Mouse (Mus musculus): ENCODE data around the gene Snrpa. TPM values are rescaled to one million over a fixed set of nuclear protein-coding genes. Genes with fewer than 3 reads are reported as not detected.

Snrpa gene
- polyA plus RNA-seq, 1 experiment, result 467 TPM

DNA sequence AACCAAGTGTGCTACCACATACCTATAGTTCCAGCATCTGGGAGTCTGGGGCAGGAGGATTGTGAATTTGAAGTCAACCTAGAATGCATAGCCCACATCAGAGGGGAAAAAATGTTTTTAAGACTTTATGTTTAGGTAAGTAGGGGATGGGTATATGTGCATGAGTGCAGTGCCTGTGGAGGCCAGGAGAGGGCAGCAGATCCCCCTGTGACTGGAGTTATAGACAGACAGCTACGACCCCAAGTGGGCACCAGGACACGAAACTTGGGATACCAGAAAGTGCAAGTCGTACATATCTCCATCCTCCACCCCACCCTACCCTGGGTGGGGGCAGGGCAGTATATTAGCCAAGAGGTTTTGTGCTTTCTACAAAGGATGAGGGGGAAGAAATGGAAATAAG, 11.1 kb downstream of the Snrpa start:
- TF ChIP-seq GATA1 (IDR thresholded peaks at IDR 0.05; ENCODE audit: borderline replicate concordance, low read length), result no peak
- no peak for TF ChIP-seq FLI1 (IDR thresholded peaks at IDR 0.05; ENCODE audit: low read length)
- H3K27me3 ChIP-seq (replicated peaks), result no peaks in the 10 kb centered on the region
- no peak overlapping the region for H3K4me3 ChIP-seq (replicated peaks)
- peaks cover 67% of the 10 kb centered on the region for H3K36me3 ChIP-seq (replicated peaks; ENCODE audit: low read length)
- H3K4me1 ChIP-seq, result peaks cover 24% of the 10 kb centered on the region
- no peaks in the 10 kb centered on the region for H3K9me3 ChIP-seq

DNA sequence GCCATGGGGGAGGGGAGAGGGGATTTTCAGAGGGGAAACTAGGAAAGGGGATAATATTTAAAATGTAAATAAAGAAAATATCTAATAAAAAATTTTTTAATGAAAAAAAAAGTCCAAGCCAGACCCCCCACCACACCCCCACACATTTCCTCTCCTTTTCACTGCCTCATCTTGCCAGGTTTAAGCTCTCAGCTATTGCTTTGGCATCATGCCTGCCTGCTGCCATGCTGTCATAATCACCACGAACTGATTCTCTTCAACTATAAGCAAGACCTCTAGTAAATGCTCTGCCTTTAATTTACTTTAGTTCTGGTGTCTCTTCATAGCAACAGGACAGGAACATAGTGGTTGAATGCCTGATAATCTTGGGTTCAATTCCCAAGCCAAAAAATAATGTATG, 13.6 kb downstream of the Snrpa start:
- no peak for TF ChIP-seq FLI1 (IDR thresholded peaks at IDR 0.05; ENCODE audit: low read length)
- no peak for TF ChIP-seq GATA1 (IDR thresholded peaks at IDR 0.05; ENCODE audit: borderline replicate concordance, low read length)
- H3K36me3 ChIP-seq (replicated peaks; ENCODE audit: low read length), result peaks cover 42% of the 10 kb centered on the region
- H3K9me3 ChIP-seq, result no peaks in the 10 kb centered on the region
- H3K27me3 ChIP-seq (replicated peaks), result no peaks in the 10 kb centered on the region
- peaks cover 38% of the 10 kb centered on the region for H3K4me1 ChIP-seq
- no peak overlapping the region for H3K4me3 ChIP-seq (replicated peaks)

DNA sequence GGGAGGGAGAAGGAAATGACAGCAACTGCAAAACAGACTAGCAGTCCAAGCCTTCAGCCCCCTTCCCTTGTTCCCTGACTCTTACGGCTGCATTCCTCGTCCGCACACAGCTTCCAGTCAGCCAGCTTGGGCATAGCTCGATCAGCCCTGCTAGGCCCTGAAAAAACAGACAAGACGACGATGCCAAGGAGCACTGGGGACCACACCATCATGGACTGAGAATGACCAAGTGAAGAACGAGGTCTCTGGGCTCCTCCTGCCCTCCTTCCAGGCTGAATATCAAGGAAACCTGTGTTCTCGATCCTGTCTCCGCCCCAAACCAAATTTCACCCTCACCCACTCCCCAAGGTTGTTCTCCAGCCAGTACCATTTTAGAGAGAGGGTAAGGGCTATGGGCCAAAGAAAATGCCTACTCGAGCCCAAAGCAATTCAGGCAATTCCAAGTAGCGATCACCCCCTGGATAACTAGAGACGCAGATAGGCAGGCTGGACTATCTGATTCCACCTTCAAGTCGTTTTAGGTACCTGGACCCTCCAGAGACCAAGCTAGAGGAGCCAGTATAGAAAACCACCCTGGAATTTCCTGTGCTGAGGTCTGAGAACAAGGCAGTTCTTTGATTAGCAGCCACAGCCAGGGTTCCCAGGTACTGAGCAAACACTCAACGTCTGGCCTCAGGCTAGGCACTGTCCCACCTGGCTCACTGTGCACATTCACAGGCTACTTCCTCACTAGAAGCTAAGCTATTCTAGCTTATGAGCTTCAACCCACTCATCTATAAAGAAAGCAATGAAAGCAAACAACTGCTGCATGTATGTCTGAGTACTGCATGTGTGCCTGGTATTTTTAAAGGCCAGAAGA, 15.0 kb downstream of the Snrpa start, which contains the start of the genes Gm21983 and Mia:
TSS of gene Gm21983 (minus strand) at position 250 of the 859 bp plus-strand sequence.
TSS of gene Mia (minus strand) at position 321 of the 859 bp plus-strand sequence.
- H3K36me3 ChIP-seq (replicated peaks; ENCODE audit: low read length), result peaks cover 28% of the 10 kb centered on the region
- no peaks in the 10 kb centered on the region for H3K27me3 ChIP-seq (replicated peaks)
- no peaks in the 10 kb centered on the region for H3K9me3 ChIP-seq
- no peak within 1 kb of the TSS for H3K4me3 ChIP-seq (replicated peaks)
- TF ChIP-seq GATA1 (IDR thresholded peaks at IDR 0.05; ENCODE audit: borderline replicate concordance, low read length), result no peak
- no peak for TF ChIP-seq FLI1 (IDR thresholded peaks at IDR 0.05; ENCODE audit: low read length)
- H3K4me1 ChIP-seq, result peaks cover 48% of the 10 kb centered on the region

DNA sequence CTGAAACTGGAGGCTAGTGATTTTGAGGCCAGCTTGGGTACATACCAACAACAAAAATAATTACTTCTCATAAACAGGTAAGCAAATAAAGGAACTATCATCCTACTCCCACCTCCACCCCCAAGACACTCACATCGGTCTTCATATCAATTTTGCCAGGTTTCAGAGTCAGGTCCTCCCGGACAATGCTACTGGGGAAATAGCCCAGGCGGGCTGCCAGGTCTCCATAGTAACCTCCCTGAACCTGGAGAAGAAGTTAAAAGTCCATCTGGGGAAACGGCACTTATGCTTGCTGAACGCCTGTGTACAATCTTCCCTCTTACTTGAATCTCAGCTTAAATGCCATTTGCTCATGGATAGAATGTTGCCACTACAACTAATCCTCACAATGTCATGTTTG, 16.0 kb downstream of the Snrpa start:
- Histone ChIP-seq H3K9me3 (no peaks in the 10 kb centered on the region), H3K4me3 (replicated peaks) (no peak overlapping the region), H3K27me3 (replicated peaks) (no peaks in the 10 kb centered on the region), H3K4me1 (peaks cover 51% of the 10 kb centered on the region), H3K36me3 (replicated peaks; ENCODE audit: low read length) (peaks cover 28% of the 10 kb centered on the region)
- no peak for TF ChIP-seq FLI1 (IDR thresholded peaks at IDR 0.05; ENCODE audit: low read length)
- no peak for TF ChIP-seq GATA1 (IDR thresholded peaks at IDR 0.05; ENCODE audit: borderline replicate concordance, low read length)

DNA sequence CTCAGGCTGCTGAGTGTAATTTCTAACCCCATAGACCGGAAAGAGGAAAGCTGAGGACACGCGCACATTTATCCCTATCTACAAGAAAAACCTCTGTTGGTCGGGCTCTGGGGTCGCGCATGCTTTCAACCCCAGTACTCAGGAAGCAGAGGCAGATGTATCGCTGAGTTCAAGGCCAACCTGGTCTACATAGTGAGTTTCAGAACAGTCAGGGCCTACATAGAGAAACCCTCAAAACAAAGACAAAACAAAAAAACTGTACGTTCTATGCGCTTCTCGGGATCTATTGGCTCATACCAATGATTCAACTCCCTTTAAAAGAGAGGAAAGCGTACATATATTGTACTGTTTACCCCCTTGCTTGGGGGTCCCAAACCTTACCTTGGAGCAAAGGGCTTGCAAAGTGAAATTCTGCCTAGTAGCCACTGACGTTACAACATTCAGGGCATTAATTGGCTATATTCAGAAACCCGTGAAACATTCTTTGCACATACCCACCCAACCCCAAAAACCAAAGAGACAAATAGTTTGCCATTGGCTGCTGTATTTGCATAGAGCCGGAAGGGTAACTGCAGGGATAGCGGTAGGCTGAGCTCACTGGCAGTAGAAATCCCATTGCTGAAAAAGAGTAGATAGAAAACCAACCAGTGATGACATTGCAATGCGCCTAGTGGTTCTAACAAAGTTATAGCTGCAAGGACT, 16.7 kb downstream of the Snrpa start:
- TF ChIP-seq FLI1 (IDR thresholded peaks at IDR 0.05; ENCODE audit: low read length) (no peak), GATA1 (IDR thresholded peaks at IDR 0.05; ENCODE audit: borderline replicate concordance, low read length) (no peak)

DNA sequence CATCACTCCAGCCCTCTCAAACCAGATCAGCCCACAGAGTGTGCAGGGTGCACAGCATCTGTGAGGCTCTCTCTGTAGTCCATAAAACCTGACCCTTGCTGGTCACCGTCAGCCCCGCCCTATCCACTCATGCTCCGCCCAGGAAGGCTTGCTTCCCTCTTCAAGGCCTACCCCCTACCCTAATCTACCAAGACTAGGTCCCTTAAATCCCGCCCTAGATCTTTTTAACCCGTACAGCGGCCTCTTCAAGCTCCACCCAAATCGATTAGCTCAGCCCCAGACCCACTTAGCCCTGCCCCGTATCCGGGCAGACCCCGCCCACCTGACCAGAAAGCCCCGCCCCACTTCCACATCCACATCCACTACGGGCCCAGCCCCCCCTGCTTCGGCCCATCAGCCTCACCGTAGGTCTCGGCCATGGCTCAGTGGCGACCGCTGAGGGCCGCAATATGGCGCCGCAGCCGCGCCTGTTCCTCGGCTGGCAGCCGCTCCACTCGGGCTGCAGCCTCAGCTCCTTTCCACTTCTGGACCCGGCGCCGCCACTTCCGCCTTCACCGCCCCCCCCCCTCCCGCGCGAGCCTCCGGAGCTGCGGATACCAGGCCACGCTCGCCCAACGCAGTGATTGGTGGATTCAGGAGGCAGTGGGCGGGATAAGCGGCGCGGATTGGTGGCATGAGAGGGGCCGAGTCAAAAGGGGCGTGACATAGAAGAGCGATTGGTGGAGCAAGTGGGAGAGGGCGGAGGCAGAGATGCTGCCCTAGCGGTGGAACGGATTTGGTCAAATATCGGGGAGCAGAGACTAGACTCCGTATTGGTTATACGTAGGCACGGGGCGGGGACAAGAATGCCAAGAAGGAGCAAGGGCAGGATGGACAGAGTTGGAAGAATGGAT, 17.5 kb downstream of the Snrpa start, which contains the start of gene Rab4b:
TSS of gene Rab4b (minus strand) at position 573 of the 893 bp plus-strand sequence.
- Histone ChIP-seq H3K9me3 (no peaks in the 10 kb centered on the region), H3K4me3 (replicated peaks) (peak within 1 kb of the TSS; percentile 96), H3K36me3 (replicated peaks; ENCODE audit: low read length) (peaks cover 32% of the 10 kb centered on the region), H3K4me1 (peaks cover 64% of the 10 kb centered on the region), H3K27me3 (replicated peaks) (no peaks in the 10 kb centered on the region)
- no peak for TF ChIP-seq GATA1 (IDR thresholded peaks at IDR 0.05; ENCODE audit: borderline replicate concordance, low read length)
- peak; percentile 20; the same call in 1 of the 2 replicates for TF ChIP-seq FLI1 (IDR thresholded peaks at IDR 0.05; ENCODE audit: low read length)

More for the DNA sequence above, 16.7 kb downstream of the Snrpa start:
- Histone ChIP-seq H3K4me3 (replicated peaks) (peak overlapping the region; percentile 96), H3K4me1 (peaks cover 57% of the 10 kb centered on the region), H3K27me3 (replicated peaks) (no peaks in the 10 kb centered on the region), H3K36me3 (replicated peaks; ENCODE audit: low read length) (peaks cover 28% of the 10 kb centered on the region), H3K9me3 (no peaks in the 10 kb centered on the region)

DNA sequence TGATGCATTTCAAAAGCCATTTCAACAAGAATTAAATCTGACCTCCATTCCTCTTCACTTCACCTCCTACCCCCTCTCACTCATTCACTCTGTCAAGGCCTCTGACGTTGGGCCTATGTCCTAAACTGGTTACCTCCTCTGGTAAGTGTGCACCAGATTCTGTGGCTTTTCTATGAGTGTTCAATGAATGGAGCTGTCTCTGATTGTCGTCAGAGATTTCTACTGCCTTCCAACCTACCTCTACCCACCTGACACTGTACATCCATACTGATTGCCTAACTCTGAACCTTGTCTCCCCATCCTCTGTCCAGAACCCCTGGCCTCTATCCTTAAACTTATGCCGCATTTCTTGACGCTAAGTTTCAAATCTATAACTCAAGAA, 18.1 kb downstream of the Snrpa start:
- peaks cover 32% of the 10 kb centered on the region for H3K36me3 ChIP-seq (replicated peaks; ENCODE audit: low read length)
- TF ChIP-seq FLI1 (IDR thresholded peaks at IDR 0.05; ENCODE audit: low read length), result no peak
- peaks cover 66% of the 10 kb centered on the region for H3K4me1 ChIP-seq
- no peaks in the 10 kb centered on the region for H3K27me3 ChIP-seq (replicated peaks)
- peak overlapping the region; percentile 96 for H3K4me3 ChIP-seq (replicated peaks)
- no peaks in the 10 kb centered on the region for H3K9me3 ChIP-seq

DNA sequence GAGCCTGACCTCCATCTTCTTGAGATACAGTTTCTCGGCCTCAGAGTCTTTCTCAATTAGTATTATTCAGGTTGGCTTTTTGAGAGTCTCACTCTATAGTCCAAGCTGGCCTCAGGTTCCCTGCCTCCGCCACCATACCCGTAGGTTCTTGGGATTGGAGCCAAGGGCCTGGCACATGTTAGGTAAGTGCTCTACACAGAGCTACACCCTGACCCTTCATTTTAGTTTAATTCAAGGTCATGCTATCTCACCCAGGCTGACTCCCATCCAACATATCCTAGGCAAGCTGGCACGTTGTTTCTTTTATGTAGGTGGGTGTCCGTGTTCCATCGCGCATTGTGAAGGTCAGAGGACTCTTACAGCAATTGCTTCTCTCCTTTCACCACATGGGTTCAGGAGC, 21.2 kb downstream of the Snrpa start:
- H3K9me3 ChIP-seq, result no peaks in the 10 kb centered on the region
- no peak overlapping the region for H3K4me3 ChIP-seq (replicated peaks)
- peaks cover 62% of the 10 kb centered on the region for H3K36me3 ChIP-seq (replicated peaks; ENCODE audit: low read length)
- peaks cover 73% of the 10 kb centered on the region for H3K4me1 ChIP-seq
- H3K27me3 ChIP-seq (replicated peaks), result no peaks in the 10 kb centered on the region
- no peak for TF ChIP-seq GATA1 (IDR thresholded peaks at IDR 0.05; ENCODE audit: borderline replicate concordance, low read length)
- TF ChIP-seq FLI1 (IDR thresholded peaks at IDR 0.05; ENCODE audit: low read length), result no peak

DNA sequence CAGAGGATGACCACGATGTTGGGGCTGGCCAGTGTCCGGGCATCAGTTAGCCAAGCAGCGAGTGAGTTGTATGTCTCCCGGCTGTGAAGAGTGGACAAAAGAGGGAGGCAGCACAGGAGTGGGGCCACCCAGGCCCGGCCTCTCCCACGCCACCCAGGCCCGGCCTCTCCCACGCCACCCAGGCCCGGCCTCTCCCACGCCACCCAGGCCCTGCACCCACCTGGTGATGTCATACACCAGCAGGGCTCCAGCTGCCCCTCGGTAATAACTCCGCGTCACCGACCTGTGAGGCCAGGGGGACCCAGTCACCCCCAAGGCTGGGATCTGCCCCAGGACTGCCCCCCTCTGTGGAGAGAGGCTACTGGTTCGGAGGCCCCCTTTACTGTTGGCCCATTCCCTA, 21.6 kb downstream of the Snrpa start:
- Histone ChIP-seq H3K4me3 (replicated peaks) (no peak overlapping the region), H3K27me3 (replicated peaks) (no peaks in the 10 kb centered on the region), H3K36me3 (replicated peaks; ENCODE audit: low read length) (peaks cover 66% of the 10 kb centered on the region), H3K4me1 (peaks cover 69% of the 10 kb centered on the region), H3K9me3 (no peaks in the 10 kb centered on the region)
- TF ChIP-seq FLI1 (IDR thresholded peaks at IDR 0.05; ENCODE audit: low read length) (no peak), GATA1 (IDR thresholded peaks at IDR 0.05; ENCODE audit: borderline replicate concordance, low read length) (no peak)
